Mouse (Mus musculus) adrenal gland, postnatal 10 days (tissue): ENCODE results near the gene Olfr742. TPM values are rescaled to one million over a fixed set of nuclear protein-coding genes. Genes with fewer than 3 reads are reported as not detected.

Source experiments
- DNase-seq: peaks from one replicate; pipeline ENCODE4 v3.0.0; 2021; ENCODE audit warnings: mixed read lengths
- long read RNA-seq, 2 experiments: library from polyadenylated mRNA; stranded (forward); transcript quantifications; one replicate each; pipeline ENCODE4 v2.0.0; 2021
- total RNA-seq, 2 experiments: library from RNA; stranded (reverse); gene quantifications; 2 replicates each; pipeline ENCODE4 v1.2.3; 2021

Gene Olfr742
- total RNA-seq, result not detected
- long read RNA-seq, experiment 1, result 0 reads
- long read RNA-seq, experiment 2, result 0 reads

GRCm38 (mm10) chr14:50503300-50503699 is at the start of gene Olfr742:
Gene Olfr742, plus strand, starts transcription at chr14:50503600.
- no peak for DNase-seq

GRCm38 (mm10) chr14:50472438-50472837 is 31.0 kb upstream of the Olfr742 start, which contains the start of gene Olfr741:
Gene Olfr741, plus strand, starts transcription at chr14:50472738.
- no peak for DNase-seq

DNA sequence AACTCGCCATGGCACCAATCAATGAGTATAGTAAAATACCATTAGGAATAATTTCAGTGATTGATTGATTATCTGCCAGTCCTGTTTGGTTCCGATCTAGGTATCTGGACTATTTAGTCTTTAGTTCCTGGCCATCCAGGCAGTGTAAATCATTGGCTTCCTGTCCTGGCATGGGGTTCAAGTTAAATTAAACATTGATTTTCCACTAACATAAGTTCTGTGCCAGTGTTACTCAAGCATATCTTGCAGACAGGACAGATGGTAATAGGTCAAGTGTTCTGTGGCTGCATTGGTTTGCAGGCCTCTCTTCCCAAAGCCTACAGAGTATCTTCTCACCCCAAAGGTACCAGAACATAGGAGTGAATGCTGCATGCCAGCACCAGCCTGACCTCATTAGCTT is 25.0 kb upstream of the Olfr742 start:
- DNase-seq, result no peak

DNA sequence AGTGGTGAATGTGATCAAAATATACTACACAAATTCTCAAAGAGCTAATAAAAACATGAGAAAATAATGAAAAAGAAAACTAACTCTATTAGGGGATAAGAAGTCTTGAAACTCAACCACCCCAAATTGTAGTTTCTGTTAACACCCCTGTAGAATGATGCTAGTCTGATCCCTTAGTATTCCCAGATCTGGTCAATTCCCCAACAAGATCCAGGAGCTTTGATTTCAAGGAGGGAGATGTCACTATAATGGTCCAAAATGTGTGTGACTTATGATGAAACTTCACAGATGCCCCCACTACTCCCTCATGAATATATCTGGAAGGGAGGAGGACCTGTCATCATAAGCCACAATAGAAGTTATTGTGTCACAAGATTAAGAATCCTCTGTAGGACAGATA is 18.1 kb downstream of the Olfr742 start, which contains the start of gene Olfr743:
Gene Olfr743, plus strand, starts transcription at position 301 of the 400 bp plus-strand sequence.
- DNase-seq, result no peak

- DNase-seq, result no peak
These were observed 49.3 kb downstream of the Olfr742 start for GRCm38 (mm10) chr14:50552734-50553133.

Other genes starting within 250 kb of the Olfr742 start
- not detected for gene Olfr732, start 219.4 kb upstream of the Olfr742 start, total RNA-seq
- not detected for gene Olfr733, start 202.1 kb upstream of the Olfr742 start, total RNA-seq
- not detected for gene Olfr734, start 176.8 kb upstream of the Olfr742 start, total RNA-seq
- not detected for gene Olfr735, start 154.7 kb upstream of the Olfr742 start, total RNA-seq
- gene Tlr11, start 145.7 kb upstream of the Olfr742 start, total RNA-seq, result under 1 TPM; 0.30 to 0.51 TPM
- gene Olfr736, start 122.4 kb upstream of the Olfr742 start, total RNA-seq, result not detected
- gene Olfr738, start 96.0 kb upstream of the Olfr742 start, total RNA-seq, result not detected
- not detected for gene Olfr739, start 85.0 kb upstream of the Olfr742 start, total RNA-seq
- gene Olfr740, start 58.1 kb upstream of the Olfr742 start, total RNA-seq, result not detected
- not detected for gene Olfr741, start 30.9 kb upstream of the Olfr742 start, total RNA-seq
- gene Olfr743, start 18.2 kb downstream of the Olfr742 start, total RNA-seq, result not detected
- not detected for gene Olfr744, start 111.3 kb downstream of the Olfr742 start, total RNA-seq
- not detected for gene Olfr745, start 135.8 kb downstream of the Olfr742 start, total RNA-seq
- not detected for gene Olfr746, start 143.5 kb downstream of the Olfr742 start, total RNA-seq
- gene Olfr747, start 189.6 kb downstream of the Olfr742 start, total RNA-seq, result not detected
- gene Olfr748, start 203.8 kb downstream of the Olfr742 start, total RNA-seq, result not detected
- gene Olfr749, start 241.5 kb downstream of the Olfr742 start, total RNA-seq, result not detected